Mouse (Mus musculus): Measurements from ENCODE around the gene Ncln. TPM values are rescaled to one million over a fixed set of nuclear protein-coding genes. Genes with fewer than 3 reads are reported as not detected.

Gene Ncln
- total and polyA plus RNA-seq, 3 experiments: 35.5 to 154 (median 58.2) TPM

- Histone ChIP-seq H3K27me3 (ENCODE audit: insufficient read depth, low read length) (no peaks in the 10 kb centered on the region), H3K36me3 (replicated peaks) (peaks cover 70% of the 10 kb centered on the region), H3K4me3 (ENCODE audit: low read depth, low read length) (no peak overlapping the region), H3K4me1 (ENCODE audit: insufficient read depth, low read depth, low read length) (peaks cover 87% of the 10 kb centered on the region), H3K9me3 (replicated peaks) (no peaks in the 10 kb centered on the region)
- TF ChIP-seq TAL1 (conservative IDR thresholded peaks at IDR 0.05; ENCODE audit: low read depth, low read length): no peak
- no peak for TF ChIP-seq GATA1 (IDR thresholded peaks at IDR 0.05; ENCODE audit: borderline replicate concordance, low read length)
- TF ChIP-seq CTCF (IDR thresholded peaks at IDR 0.05; ENCODE audit: low read depth, low read length): no peak
- TF ChIP-seq GATA2 (IDR thresholded peaks at IDR 0.05; ENCODE audit: borderline replicate concordance, low read depth, low read length): no peak
- TF ChIP-seq POLR2AphosphoS5 (IDR thresholded peaks at IDR 0.05; ENCODE audit: insufficient replicate concordance, low read depth, low read length): no peak
- ATAC-seq (ENCODE audit: extremely low read depth, insufficient number of reproducible peaks, low FRiP score, poor library complexity, severe bottlenecking): no peak
- DNase-seq (ENCODE audit: low spot score): no peak
Measured at GRCm38 (mm10) chr10:81541803-81542202, 45.6 kb upstream of the Ncln start.

DNA sequence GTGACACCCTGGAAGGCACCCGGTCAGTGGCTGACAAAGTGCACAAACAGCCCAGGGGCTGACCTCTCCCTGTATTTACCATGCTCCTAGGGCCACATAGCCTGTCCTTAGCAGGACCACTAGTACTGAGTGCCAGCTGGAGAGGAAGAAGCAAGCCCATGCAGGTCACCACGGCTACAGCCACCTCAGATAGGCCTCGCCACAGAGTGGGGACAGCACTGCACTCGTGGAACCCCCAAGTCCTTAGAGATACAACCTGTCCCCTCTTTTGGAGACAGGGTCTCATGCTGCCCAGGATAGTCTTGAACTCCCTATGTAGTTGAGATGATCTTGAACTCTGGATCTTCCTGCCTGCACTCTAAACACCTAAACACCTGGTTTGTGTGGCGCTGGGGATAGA, 45.2 kb upstream of the Ncln start:
- no peaks in the 10 kb centered on the region for H3K27me3 ChIP-seq (ENCODE audit: insufficient read depth, low read length)
- no peak overlapping the region for H3K4me3 ChIP-seq (ENCODE audit: low read depth, low read length)
- H3K9me3 ChIP-seq (replicated peaks): no peaks in the 10 kb centered on the region
- ATAC-seq (ENCODE audit: extremely low read depth, insufficient number of reproducible peaks, low FRiP score, poor library complexity, severe bottlenecking) (no peak), DNase-seq (ENCODE audit: low spot score) (no peak)
- TF ChIP-seq CTCF (IDR thresholded peaks at IDR 0.05; ENCODE audit: low read depth, low read length): no peak
- no peak for TF ChIP-seq GATA2 (IDR thresholded peaks at IDR 0.05; ENCODE audit: borderline replicate concordance, low read depth, low read length)
- no peak for TF ChIP-seq GATA1 (IDR thresholded peaks at IDR 0.05; ENCODE audit: borderline replicate concordance, low read length)
- TF ChIP-seq POLR2AphosphoS5 (IDR thresholded peaks at IDR 0.05; ENCODE audit: insufficient replicate concordance, low read depth, low read length): no peak
- TF ChIP-seq TAL1 (conservative IDR thresholded peaks at IDR 0.05; ENCODE audit: low read depth, low read length): no peak
- H3K36me3 ChIP-seq (replicated peaks): peaks cover 72% of the 10 kb centered on the region
- H3K4me1 ChIP-seq (ENCODE audit: insufficient read depth, low read depth, low read length): peaks cover 83% of the 10 kb centered on the region

GRCm38 (mm10) chr10:81538321-81539048, 42.3 kb upstream of the Ncln start:
- Histone ChIP-seq H3K36me3 (replicated peaks) (peaks cover 98% of the 10 kb centered on the region), H3K4me1 (ENCODE audit: insufficient read depth, low read depth, low read length) (peaks cover 80% of the 10 kb centered on the region), H3K27me3 (ENCODE audit: insufficient read depth, low read length) (no peaks in the 10 kb centered on the region), H3K4me3 (ENCODE audit: low read depth, low read length) (no peak overlapping the region), H3K9me3 (replicated peaks) (no peaks in the 10 kb centered on the region)
- ATAC-seq (ENCODE audit: extremely low read depth, insufficient number of reproducible peaks, low FRiP score, poor library complexity, severe bottlenecking) (no peak), DNase-seq (ENCODE audit: low spot score) (no peak)
- TF ChIP-seq CTCF (IDR thresholded peaks at IDR 0.05; ENCODE audit: low read depth, low read length): no peak
- no peak for TF ChIP-seq GATA2 (IDR thresholded peaks at IDR 0.05; ENCODE audit: borderline replicate concordance, low read depth, low read length)
- no peak for TF ChIP-seq TAL1 (conservative IDR thresholded peaks at IDR 0.05; ENCODE audit: low read depth, low read length)
- TF ChIP-seq POLR2AphosphoS5 (IDR thresholded peaks at IDR 0.05; ENCODE audit: insufficient replicate concordance, low read depth, low read length): no peak
- TF ChIP-seq GATA1 (IDR thresholded peaks at IDR 0.05; ENCODE audit: borderline replicate concordance, low read length): no peak

- ATAC-seq (ENCODE audit: extremely low read depth, insufficient number of reproducible peaks, low FRiP score, poor library complexity, severe bottlenecking) (no peak), DNase-seq (ENCODE audit: low spot score) (no peak)
- TF ChIP-seq GATA2 (IDR thresholded peaks at IDR 0.05; ENCODE audit: borderline replicate concordance, low read depth, low read length): no peak
- TF ChIP-seq POLR2AphosphoS5 (IDR thresholded peaks at IDR 0.05; ENCODE audit: insufficient replicate concordance, low read depth, low read length): no peak
- no peak for TF ChIP-seq TAL1 (conservative IDR thresholded peaks at IDR 0.05; ENCODE audit: low read depth, low read length)
- TF ChIP-seq CTCF (IDR thresholded peaks at IDR 0.05; ENCODE audit: low read depth, low read length): no peak
- TF ChIP-seq GATA1 (IDR thresholded peaks at IDR 0.05; ENCODE audit: borderline replicate concordance, low read length): no peak
- no peak overlapping the region for H3K4me3 ChIP-seq (ENCODE audit: low read depth, low read length)
- no peaks in the 10 kb centered on the region for H3K9me3 ChIP-seq (replicated peaks)
- H3K36me3 ChIP-seq (replicated peaks): peaks cover 98% of the 10 kb centered on the region
- H3K27me3 ChIP-seq (ENCODE audit: insufficient read depth, low read length): no peaks in the 10 kb centered on the region
- H3K4me1 ChIP-seq (ENCODE audit: insufficient read depth, low read depth, low read length): peaks cover 71% of the 10 kb centered on the region
Measured at GRCm38 (mm10) chr10:81537429-81537828, 41.2 kb upstream of the Ncln start.

- Histone ChIP-seq H3K36me3 (replicated peaks) (peaks cover 98% of the 10 kb centered on the region), H3K27me3 (ENCODE audit: insufficient read depth, low read length) (no peaks in the 10 kb centered on the region), H3K9me3 (replicated peaks) (no peaks in the 10 kb centered on the region), H3K4me3 (ENCODE audit: low read depth, low read length) (no peak overlapping the region), H3K4me1 (ENCODE audit: insufficient read depth, low read depth, low read length) (peaks cover 65% of the 10 kb centered on the region)
- DNase-seq (ENCODE audit: low spot score) (no peak), ATAC-seq (ENCODE audit: extremely low read depth, insufficient number of reproducible peaks, low FRiP score, poor library complexity, severe bottlenecking) (no peak)
- TF ChIP-seq CTCF (IDR thresholded peaks at IDR 0.05; ENCODE audit: low read depth, low read length) (peak; percentile 89), GATA2 (IDR thresholded peaks at IDR 0.05; ENCODE audit: borderline replicate concordance, low read depth, low read length) (no peak)
Measured at GRCm38 (mm10) chr10:81536734-81537133, 40.5 kb upstream of the Ncln start.

DNA sequence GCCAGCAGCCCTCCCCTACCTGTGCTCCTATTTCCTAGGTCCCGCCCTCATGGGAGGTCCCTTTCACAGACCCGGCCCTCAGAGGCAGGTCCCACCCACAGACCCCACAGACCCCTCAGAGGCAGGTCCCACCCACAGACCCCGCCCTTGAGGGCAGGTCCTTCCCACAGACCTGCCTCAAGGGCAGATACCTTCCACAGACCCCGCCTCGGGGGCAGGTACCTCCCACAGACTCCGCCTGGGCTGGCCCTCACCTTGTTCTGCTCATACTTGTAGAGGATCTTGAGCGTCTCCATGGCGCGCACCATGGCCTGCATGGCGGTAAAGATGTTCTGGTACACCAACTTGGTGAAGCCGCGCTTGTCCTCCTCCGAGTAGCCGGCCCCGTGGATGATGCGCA, 38.6 kb upstream of the Ncln start:
- ATAC-seq (ENCODE audit: extremely low read depth, insufficient number of reproducible peaks, low FRiP score, poor library complexity, severe bottlenecking) (no peak), DNase-seq (ENCODE audit: low spot score) (no peak)
- TF ChIP-seq GATA2 (IDR thresholded peaks at IDR 0.05; ENCODE audit: borderline replicate concordance, low read depth, low read length): no peak
- TF ChIP-seq GATA1 (IDR thresholded peaks at IDR 0.05; ENCODE audit: borderline replicate concordance, low read length): no peak
- no peak for TF ChIP-seq POLR2AphosphoS5 (IDR thresholded peaks at IDR 0.05; ENCODE audit: insufficient replicate concordance, low read depth, low read length)
- TF ChIP-seq TAL1 (conservative IDR thresholded peaks at IDR 0.05; ENCODE audit: low read depth, low read length): no peak
- TF ChIP-seq CTCF (IDR thresholded peaks at IDR 0.05; ENCODE audit: low read depth, low read length): no peak
- Histone ChIP-seq H3K4me3 (ENCODE audit: low read depth, low read length) (no peak overlapping the region), H3K4me1 (ENCODE audit: insufficient read depth, low read depth, low read length) (peaks cover 58% of the 10 kb centered on the region), H3K27me3 (ENCODE audit: insufficient read depth, low read length) (no peaks in the 10 kb centered on the region), H3K36me3 (replicated peaks) (peaks cover 98% of the 10 kb centered on the region), H3K9me3 (replicated peaks) (no peaks in the 10 kb centered on the region)
